In genomic region chr9:72661561-72661894, GRCm38 (mm10) we compare ENCODE assay signal across 8 mouse cellular contexts. TPM values are rescaled to one million over a fixed set of nuclear protein-coding genes. Genes with fewer than 3 reads are reported as not detected.
DNase-seq lines count a peak whose midpoint lies in the region; ATAC-seq and TF ChIP-seq lines count a peak whose summit lies in the region.

No protein-coding gene starts in this region.

- peak overlapping the region; percentile 95 for H3K4me2 ChIP-seq in liver, embryonic 11.5 days

- H3K4me3 ChIP-seq in erythroblast, embryonic 14.5 days (replicated peaks): peak overlapping the region; percentile 95
- peak overlapping the region; percentile 90 for H3K4me3 ChIP-seq in testis, adult 2 months (ENCODE audit: control insufficient read depth, low read depth, low read length)
- peak overlapping the region; percentile 89 for H3K4me3 ChIP-seq in liver, embryonic 11.5 days (ENCODE audit: low read depth, low read length)

- H3K9ac ChIP-seq in liver, embryonic 11.5 days (ENCODE audit: low read depth, low read length): peak overlapping the region; percentile 97

- no peak for ATAC-seq in erythroblast, adult 5-6 weeks (replicated peaks; ENCODE audit: low FRiP score, poor library complexity, severe bottlenecking)
- ATAC-seq in liver, embryonic 11.5 days (replicated peaks; ENCODE audit: low FRiP score): peak; percentile 0; the same call in 1 of the 2 replicates
- ATAC-seq in megakaryocyte progenitor cell, adult 5-6 weeks (replicated peaks; ENCODE audit: poor library complexity): no peak

- peak overlapping the region; percentile 97 for H3K27ac ChIP-seq in testis, adult 2 months (ENCODE audit: control insufficient read depth, insufficient read depth, low read depth, low read length)
- H3K27ac ChIP-seq in liver, embryonic 11.5 days (ENCODE audit: low read depth, low read length): peak overlapping the region; percentile 99

- TF ChIP-seq POLR2A in testis, adult 2 months (IDR thresholded peaks at IDR 0.05; ENCODE audit: control insufficient read depth, low read depth, low read length): peak; percentile 61; the same call in 1 of the 2 replicates

- H3K9me3 ChIP-seq in erythroblast, embryonic 14.5 days (ENCODE audit: control insufficient read depth, low read length): no peaks in the 10 kb centered on the region
- no peaks in the 10 kb centered on the region for H3K9me3 ChIP-seq in liver, embryonic 11.5 days (ENCODE audit: control insufficient read depth, low read length)

- H3K4me1 ChIP-seq in erythroblast, embryonic 14.5 days (ENCODE audit: control insufficient read depth): peaks cover 55% of the 10 kb centered on the region
- H3K4me1 ChIP-seq in testis, adult 2 months (ENCODE audit: control insufficient read depth, insufficient read depth, low read length): peaks cover 5% of the 10 kb centered on the region
- H3K4me1 ChIP-seq in liver, embryonic 11.5 days (replicated peaks; ENCODE audit: control insufficient read depth, insufficient read depth, low read length): peaks cover 42% of the 10 kb centered on the region

- DNase-seq in testis, postnatal 10 days (ENCODE audit: low spot score): no peak
- no peak for DNase-seq in liver, embryonic 11.5 days (ENCODE audit: low spot score)
- no peak for DNase-seq in ovary, postnatal 10 days (ENCODE audit: low spot score)
- DNase-seq in right cerebral cortex, postnatal 4 days: no peak

- H3K36me3 ChIP-seq in erythroblast, embryonic 14.5 days (ENCODE audit: control insufficient read depth): peaks cover 26% of the 10 kb centered on the region
- H3K36me3 ChIP-seq in testis, adult 2 months (ENCODE audit: control insufficient read depth, insufficient read depth, low read length): no peaks in the 10 kb centered on the region; the same call in 1 of the 2 replicates
- peaks cover 10% of the 10 kb centered on the region for H3K36me3 ChIP-seq in liver, embryonic 11.5 days (ENCODE audit: control insufficient read depth, insufficient read depth, low read length)

- TF ChIP-seq CTCF in testis, adult 2 months (IDR thresholded peaks at IDR 0.05; ENCODE audit: control insufficient read depth, insufficient read depth, insufficient replicate concordance, low read depth, low read length): no peak

- no peaks in the 10 kb centered on the region for H3K27me3 ChIP-seq in erythroblast, embryonic 14.5 days (ENCODE audit: control insufficient read depth)
- no peaks in the 10 kb centered on the region for H3K27me3 ChIP-seq in testis, adult 2 months (ENCODE audit: control insufficient read depth, insufficient read depth, low read length)
- no peaks in the 10 kb centered on the region for H3K27me3 ChIP-seq in liver, embryonic 11.5 days (replicated peaks; ENCODE audit: control insufficient read depth, insufficient read depth, low read length)

- WGBS in liver, embryonic 11.5 days: under 1% methylated on average over 13 of the region's 13 CpGs

RNA-seq across cellular contexts. Expression of gene Nedd4, which starts 0.6 kb away (rescaled TPM):
- polyA plus RNA-seq in erythroblast, embryonic 14.5 days (2012): 1.3 and 1.8 TPM in 2 replicates
- total RNA-seq in erythroblast, adult 5-6 weeks (2015; ENCODE audit: low replicate concordance): 37.6 and 48.2 TPM in 2 replicates
- 51.9 and 56.2 TPM in 2 replicates for total RNA-seq in erythroblast, adult 5-6 weeks (2017; ENCODE audit: low replicate concordance)
- polyA plus RNA-seq in testis, adult 2 months (2012; rRNA removed): 23.1 and 26.9 TPM in 2 replicates
- polyA plus RNA-seq in liver, embryonic 11.5 days (2014; fragmentation: Nextera tagmentation; extraction: Ambion mirVana): 302 and 334 TPM in 2 replicates
- total RNA-seq in megakaryocyte progenitor cell, adult 5-6 weeks (2015): 137 and 168 TPM in 2 replicates
- total RNA-seq in megakaryocyte progenitor cell, adult 5-6 weeks (2017): 163 and 210 TPM in 2 replicates

Comparison
In these comparisons a context has a peak if more than half of its experiments do, and no peak if none do; other contexts are left out.
1. RNA of gene Nedd4, which starts 0.6 kb away (polyA plus RNA-seq): 302 to 334 TPM in liver, embryonic 11.5 days; 23.1 to 26.9 TPM in testis, adult 2 months and 1.3 to 1.8 TPM in erythroblast, embryonic 14.5 days; every median in the first group is over 10 times any median in the second.
2. Peak in every context shown above with its lines, with median percentiles within 50 percentile points of each other: H3K4me3 ChIP-seq.